Mouse (Mus musculus): ENCODE results near the gene Acap2.

Acap2 gene

DNA sequence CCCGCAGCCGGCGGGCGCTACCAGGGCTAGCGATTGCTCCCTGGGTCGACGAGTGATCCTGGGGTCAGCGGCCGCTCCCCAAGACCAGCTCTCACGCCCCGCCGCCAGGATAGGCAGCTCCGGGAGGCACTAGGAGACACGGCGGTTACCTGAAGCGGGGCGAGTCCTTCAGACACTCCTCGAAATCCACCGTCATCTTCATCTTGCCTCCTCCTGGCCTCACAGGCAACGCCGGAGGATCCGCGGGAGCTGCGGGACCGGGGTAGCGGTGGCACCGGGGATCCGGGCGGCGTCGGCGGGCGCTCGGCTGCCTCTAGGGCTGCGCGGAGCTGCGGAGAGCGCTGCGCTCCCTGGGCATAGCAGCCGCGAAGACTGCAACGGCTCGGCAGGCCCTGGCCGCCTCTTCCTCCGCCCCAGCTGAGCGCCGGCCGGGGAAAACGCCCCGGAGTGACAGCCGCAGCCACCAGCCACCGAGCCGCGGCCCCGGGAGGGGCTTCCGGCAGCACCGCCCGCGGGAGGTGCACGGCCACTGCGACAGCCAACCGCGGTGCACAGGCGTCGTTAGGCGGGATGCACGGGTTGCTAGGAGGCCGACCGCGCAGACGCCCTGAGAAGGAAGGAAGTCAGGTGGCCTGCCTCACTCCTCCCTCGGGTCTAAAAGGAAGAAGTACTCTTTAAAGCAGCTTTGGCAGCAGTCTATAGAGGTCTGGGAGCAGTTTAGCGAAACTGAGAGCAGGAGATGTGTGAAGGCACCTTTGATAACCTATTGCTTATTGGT lies at the start of gene Acap2:
Gene Acap2, minus strand, starts transcription at position 456 of the 778 bp plus-strand sequence.
- peak; percentile 97 for DNase-seq

DNA sequence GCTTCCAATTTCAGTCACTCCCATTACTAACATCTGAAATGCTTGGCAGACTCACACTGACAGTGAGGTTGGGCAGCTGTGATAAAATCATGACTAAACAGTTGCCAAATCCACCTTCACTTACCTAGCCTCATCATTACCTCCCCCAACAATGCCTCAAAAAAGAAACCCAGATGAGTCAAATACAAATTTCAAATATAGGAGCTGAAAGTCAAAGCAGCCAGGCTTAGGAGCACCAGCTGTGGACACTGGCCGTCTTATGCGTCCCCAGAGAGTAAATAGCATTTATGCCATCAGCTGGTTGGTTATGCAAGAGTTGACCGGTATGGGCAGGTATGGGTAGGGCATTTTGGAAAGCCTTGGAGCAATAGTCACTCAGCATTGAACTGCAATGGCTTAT lies 48.4 kb upstream of the Acap2 start:
- DNase-seq, result no peak

DNA sequence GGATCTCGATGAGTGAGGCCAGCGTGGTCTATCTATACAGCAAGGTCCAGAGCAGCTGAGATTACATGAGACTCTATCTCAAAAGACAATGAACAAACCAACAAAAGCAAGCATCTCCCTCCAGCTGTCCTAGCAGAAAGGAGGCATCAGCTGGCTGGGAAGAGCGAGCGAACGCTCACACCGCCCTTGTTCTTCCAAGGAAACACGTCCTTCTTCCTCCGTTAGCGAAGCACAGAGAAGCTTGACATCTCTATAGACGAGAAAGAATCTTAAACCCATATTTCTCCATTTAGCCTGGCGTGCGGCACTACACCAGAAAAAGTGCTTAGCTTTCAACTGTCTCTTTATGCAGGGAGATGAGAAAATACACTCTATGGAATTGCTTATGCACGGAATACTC lies 47.7 kb upstream of the Acap2 start:
- no peak for DNase-seq

DNA sequence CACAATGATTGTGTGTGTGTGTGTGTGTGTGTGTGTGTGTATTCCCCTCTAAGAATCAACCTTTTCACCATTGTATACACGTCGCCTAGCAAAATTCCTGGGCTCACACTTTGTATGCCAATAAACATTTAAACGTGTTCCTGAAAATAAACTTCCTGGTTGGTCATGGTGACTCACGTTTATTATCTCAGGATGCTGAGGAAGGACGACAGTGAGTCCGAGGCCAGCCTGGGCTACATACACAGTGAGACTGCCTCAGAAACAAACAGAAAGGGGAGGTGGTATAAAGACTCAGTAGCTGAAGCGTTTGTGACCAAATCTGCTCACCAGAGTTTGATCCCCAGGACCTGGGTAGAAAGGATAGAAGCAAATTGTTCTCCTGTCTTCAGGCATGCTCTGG lies 46.4 kb upstream of the Acap2 start:
- DNase-seq, result no peak

DNA sequence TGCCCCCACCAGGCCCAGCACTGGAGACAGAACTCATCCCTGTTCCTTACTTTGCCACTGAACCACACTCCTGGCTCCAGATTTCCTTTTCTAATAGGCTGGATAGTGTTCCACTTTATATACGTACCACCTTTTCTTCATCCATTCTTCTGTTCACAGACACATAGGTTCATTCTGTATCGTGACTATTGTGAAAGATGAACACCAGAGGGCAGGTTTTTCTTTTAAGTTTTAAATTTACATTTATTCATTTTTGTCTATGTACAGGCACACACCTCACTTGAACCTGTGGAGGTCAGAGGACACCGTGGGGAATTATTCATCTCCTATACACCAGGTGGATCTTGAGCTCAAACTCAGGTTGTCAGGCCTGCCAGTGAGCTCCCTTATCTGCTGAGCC lies 43.0 kb upstream of the Acap2 start:
- DNase-seq, result no peak

DNA sequence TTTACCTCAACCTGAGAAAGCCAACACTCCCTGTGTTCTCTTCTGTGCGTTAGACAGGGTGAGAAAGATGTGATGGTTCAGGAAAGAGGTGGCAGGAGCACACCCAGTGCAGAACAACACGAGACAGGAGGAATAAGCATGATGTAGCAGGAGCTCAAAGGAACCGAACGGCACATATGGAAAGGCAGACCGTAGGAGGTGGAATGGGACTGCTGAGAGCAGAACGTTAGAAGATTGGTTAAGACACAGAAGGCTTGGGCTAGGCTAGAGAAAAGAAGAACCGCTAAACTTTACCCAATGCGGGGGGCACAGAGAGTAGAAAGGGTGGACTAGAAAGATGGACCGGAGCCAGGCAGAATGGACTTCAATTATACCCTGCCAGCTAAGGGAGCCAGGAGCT lies 40.4 kb upstream of the Acap2 start:
- DNase-seq, result no peak

DNA sequence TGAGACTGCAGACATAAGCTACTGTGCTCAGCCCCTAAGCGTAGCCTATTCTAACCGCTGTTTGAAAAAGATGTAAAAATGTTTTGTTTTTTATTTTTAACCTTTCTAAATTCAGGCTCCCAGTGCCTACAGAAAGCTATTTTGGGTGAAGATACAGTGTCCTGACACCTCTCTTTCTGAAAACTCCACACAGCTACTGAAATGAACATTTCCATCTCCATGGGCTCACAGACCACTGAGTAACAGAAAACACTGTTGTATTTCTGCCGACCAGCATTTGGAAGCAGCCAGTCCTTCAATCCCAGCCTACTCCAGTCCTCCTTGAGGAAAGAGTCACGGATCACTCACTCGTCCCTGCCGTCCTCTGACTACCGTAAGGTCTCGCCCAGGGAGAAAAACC lies 39.5 kb upstream of the Acap2 start:
- DNase-seq, result no peak

DNA sequence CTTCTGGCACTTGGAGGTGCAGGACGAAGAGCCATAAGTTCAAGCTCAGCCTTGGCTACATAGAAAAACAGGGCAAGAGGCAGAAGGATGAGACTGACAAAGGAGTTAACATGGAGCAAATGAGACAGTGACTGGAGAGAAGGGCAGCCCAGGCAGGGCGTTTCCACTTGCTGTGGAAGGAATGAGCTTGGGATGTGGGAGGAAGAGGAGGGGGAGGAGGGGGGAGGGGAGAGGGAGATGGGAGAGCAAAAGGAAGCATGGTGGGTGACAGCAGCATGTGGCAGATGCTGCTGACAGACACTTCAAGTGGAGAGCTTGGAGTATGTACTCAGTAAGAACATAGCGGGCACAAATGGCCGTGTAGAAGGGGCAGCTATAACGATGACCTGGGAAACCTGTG lies 37.2 kb upstream of the Acap2 start:
- no peak for DNase-seq

DNA sequence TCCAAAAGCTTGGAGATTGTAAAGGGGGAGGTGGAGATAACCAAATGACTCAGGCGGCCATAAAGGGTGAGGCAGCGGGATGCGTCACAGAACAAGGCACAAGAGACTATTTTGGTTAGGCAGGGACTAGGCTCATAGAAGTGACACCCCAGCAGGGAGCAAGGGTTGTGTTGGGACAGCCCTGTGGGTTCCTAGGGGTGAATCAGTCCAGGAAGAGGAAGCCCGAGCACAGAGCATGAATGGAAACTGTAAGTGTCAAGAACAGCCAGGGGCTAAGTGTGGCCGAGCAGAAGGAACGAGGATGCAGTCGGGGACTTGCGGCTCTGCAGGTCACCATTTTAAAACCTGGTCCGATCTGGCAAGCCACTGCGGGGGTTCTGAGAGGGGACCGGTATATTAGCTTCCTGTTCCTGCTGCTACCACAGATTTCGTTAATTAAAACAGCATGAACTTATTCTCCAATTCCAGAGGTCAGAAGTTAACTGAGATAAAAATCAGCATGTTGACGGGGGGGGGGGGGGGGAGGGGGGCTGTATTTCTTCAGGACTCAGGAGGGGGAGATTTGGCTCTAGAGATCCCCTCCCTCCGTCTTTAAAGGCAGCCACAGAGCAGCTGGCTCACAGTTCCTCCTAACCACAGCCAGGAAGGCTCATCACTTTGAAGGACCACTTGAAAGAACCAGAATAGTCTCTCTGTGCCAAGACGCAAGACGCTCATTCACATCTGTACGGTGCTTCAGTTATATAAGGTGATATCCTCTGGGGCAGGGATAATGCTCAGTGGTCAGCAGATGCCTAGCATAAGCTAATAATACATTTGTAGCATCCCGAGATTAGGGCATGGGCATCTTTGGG lies 34.6 kb upstream of the Acap2 start:
- DNase-seq, result no peak

DNA sequence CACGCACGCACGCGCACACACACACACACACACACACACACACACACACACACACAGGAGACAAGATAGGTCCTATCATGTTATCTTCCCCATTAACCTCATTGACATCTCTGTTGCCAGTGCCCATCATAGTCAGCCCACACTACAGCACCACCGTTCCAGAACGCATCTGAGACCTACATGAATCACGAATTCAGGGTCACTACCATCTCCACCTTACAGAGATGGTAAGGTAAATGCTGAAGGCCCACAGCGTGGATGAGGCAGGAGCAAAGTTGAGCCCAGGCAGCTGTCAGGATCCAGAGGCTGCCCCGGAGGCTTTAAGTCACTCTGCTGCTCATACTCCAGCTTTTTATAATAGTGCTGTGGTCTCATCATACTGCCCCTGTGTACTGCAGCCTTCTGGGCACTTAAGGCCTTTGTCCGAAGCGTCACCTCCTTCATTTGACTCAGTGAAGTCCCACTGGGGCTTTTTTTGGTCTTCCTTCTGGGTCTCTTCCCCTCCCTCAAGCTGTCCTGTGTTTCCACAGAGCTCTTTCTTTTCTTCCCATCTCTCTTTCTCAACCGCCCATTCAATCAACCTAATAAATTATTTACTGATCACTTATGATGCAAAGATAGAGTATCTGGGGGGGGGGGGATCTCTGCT lies 33.9 kb upstream of the Acap2 start:
- no peak for DNase-seq

DNA sequence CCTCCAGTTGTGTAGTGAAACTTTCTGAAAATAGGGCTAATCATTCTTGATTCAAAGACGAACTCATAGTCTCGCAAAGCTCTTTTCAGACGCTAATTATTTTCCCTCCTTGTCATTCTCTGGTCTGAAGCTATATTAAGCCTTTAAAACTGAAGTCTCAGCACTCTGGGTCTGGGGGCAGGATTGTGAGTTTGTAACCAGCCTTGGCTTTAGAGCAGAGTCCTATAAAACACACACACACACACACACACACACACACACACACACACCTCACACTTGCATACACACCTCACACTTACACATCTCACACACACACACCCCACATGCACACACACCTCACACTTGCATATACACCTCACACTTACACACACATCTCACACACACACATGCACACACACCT lies 33.3 kb upstream of the Acap2 start:
- DNase-seq, result no peak

DNA sequence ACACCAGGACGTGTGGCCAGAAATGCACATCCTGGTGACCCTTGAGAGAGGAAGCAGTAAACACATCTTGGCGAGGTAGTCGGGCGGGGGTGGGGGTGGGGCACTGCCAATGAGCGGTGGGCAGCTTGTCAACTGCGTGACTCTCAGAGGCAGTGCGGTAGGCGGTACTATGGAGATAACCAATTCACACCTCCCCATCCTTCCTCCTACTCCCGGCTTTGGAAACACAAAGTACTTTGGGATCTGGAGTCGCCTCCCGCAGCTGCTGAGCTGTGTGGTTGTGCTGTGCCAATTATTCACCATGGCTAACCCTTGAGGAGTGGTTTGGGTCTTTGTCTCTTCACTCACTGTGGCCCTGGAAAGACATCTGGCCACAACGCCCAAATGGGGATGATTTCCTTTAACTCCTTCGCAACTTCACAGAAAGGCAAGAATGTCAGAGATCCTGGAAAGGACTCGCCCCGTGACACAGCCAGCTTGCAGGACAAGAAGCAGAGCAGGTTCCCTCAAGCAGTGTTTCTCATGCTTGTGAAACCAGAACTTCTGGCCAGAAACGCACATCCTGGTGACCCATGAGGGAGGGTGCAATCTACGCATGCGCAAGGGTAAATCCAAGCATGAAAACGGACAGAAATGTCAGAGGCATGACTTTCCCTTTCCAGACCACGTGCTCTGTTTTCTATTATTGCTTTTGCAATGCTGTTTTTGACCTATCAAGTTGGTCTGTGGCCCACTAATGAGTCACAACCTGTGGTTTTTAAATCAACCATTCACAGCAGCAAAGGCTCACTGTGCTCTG lies 32.7 kb upstream of the Acap2 start:
- DNase-seq, result peak; percentile 74

DNA sequence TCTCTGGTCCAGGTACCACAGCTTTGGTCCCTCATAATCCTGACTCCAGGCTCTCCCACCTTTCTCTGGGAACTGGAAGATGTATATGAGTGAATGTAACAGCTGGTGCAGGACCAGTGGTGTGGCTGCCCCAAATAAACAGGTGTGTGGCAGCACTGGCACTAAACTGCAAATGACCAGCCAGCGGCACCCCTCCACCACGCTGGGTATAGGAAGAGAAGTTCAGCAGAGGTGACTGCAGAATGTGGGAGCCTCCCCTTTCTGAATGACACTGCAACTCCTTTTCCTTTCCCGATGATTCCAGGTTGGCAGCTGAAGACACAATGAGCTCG lies 32.1 kb upstream of the Acap2 start:
- no peak for DNase-seq

DNA sequence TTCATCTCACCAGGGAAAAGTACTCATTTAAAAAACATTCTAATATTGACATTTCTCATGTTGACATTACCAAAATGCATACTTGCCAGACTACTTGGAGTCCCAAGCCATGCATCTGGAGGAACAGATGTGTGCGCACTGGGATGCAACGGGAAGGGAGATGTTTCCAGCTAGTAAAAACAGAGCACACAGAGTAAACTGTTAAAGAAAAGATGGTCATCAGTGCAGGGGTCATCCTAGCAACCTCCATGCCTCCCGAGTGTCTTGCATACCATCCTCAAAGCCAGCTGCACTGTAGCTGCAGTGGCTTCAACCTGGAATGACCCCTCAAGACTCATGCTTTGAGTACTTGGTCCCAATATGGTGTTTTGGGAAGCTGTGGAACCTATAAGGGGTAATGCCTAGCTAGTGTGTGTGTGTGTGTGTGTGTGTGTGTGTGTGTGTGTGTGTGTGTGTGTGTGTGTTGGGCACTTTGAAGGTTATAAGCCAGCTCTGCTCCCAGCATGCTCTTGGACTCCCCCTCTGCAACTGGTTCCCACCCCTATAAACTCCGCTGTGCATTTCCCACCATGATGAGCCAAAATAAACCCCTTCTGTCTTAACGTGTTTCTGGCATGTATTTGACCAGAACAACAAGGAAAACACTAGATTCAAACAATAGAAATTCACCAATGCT lies 31.6 kb upstream of the Acap2 start:
- no peak for DNase-seq

DNA sequence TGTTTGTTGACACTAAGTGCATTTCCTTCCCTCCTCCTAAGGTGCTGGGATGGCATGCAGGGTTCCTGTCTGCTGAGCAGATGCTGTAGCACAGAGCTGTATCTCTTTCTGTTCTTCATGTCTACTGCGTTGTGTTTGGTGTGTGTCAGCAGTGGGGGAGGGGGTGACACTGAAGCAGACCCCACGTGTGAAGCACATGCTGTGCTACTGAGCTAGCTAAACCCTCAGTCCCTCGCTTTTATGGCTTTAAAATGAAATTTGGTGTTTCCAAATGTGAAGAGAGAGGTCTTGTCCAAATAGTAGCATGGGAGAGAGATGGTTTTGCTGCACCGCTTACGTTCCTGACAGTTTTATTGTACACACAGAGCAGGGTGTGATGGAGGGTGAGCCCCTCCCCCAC lies 30.5 kb upstream of the Acap2 start:
- DNase-seq, result no peak

DNA sequence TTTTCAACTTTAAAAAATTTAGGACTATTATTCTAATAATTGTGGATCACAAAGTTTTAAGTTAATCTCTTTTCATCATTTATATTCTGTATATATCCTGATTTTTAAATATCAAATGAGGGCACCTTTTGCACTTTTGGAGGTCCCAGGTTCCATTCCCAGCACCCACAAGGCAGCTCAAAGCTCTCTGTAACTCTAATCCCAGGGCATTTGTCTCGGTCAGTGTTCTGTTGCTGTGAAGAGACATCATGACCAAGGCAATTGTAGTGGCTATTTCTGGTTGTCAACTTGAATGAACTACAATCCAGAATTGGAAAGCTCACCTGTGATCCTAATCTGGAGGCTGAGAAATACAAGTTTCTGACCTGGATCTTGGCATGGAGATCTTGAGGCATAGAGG lies 26.7 kb upstream of the Acap2 start:
- no peak for DNase-seq

DNA sequence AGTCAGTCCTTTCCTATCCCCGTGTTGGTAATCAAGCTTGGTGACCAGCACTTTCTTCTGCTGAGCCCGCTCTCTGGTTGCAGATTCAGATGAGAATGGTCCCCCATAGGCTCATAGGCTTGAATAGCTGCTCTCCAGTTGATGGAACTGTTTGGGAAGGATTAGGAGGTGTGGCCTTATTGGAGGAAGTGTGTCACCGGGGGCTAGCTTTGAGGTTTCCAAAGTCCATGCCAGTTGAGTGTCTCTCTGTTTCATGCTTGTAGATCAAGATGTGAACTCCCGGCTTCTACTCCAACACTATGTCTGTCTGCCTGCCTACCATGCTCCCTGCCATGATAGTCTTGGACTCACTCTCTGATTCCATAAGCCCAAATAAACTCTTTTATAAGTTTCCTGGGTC lies 14.2 kb upstream of the Acap2 start:
- DNase-seq, result no peak

DNA sequence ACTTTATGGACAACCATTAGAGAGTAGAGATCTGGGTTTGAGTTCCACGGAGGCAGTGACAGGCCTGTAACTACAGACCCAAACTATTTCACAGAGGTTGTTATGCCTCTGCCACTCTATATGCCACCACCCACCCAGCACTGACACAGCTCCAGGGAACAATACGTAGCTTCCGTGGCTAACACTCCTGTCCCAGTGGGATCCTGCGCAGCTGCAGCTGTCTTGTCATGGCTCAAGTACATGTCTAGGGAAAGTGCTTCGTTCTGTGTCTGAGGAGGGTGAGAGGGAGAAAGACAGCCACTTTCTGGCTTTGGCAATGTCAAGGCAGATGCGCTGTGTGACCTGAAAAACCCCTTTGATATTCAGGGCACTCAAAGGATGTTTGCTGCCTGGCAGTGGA lies 12.4 kb upstream of the Acap2 start:
- no peak for DNase-seq

DNA sequence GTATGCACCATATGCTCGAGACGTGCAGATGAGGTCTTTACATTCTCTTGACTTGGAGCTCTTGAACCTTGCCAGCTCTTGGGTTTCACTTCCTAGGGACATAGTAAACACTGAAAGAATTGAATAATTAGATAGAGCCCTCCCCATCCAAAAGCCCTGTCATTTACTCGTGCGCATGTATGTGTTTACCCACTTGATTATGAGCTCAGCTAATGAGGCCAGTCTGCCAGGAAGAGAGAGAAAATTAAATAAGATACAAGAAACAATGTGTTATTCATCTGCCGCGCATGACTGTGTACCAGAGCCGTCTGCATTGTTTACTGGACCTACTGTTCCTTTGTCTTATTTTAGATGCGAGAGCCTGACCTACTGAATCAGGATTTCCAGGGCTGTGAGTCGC lies 10.5 kb upstream of the Acap2 start:
- no peak for DNase-seq

DNA sequence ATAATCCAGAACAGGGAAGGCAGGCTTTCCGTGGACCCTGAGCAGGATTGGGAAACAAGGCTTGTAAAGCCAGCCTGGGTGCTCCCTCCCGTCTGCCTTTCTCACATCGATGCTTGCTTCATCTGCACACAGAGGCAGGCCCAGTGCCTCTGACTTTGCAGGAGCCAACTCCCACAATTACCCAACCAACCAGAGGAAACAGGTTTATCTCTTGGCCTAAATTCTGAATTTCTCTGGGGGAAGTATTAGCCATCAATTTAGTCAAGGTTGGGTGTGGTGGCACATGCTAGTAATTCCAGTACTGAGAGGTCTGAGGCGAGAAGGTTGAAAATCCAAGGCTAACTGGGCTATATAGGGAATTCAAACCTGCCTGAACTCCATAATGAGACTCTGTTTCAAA lies 9.4 kb upstream of the Acap2 start:
- DNase-seq, result no peak

DNA sequence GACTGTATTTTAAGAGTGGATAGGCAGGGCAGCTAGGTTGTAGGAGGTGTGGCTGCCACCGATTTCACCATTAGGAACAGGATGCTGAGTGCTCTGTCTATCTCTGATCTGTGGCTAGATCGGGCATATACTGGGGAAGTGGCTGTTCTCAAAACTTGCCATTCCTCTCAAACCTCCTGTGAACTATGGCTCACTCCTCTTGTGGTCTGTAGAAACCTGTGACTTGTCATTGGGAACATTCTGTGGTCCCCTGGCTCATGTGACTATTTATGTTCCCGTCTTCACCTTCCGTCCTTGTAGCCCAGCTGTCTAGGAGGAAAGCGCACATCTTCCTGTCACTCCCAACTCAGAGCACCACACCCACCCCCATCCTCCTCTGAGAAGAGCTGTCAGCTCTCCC lies 8.9 kb upstream of the Acap2 start:
- no peak for DNase-seq

DNA sequence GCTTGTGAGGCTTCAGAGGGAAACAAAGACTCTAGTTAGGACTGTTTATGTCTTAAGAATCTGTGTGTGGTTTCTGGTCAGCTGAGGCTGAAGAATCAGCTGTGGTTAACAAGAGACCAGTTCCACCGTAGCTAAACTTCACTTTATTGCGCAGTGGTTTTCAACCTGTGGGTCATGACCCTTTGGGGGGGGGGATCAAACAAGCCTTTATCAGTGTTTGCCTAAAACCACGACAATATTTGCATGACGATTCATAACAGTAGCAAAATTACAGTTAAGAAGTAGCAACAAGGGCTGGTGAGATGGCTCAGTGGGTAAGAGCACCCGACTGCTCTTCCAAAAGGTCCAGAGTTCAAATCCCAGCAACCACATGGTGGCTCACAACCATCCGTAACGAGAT lies 4.7 kb upstream of the Acap2 start:
- no peak for DNase-seq

DNA sequence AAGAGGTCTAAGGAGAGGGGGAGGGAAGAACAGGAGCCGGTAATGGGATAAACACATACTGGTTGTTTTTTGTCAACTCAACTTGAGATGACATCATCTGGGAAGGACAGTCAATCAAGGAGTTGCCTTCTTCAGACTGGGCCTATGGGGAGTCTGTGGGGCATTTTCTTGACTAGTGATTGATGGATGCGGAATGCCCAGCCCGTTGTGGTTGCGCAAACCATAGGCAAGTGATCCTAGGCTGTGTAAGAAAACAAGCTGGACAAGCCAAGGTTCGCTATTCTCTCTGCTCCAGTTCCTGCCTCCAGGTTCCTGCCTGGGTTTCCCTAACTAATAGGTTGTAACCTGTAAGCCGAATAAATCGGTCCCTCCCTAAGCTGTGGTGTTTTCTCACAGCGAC lies 4.1 kb upstream of the Acap2 start:
- no peak for DNase-seq
